Mouse (Mus musculus): ENCODE results near the gene Vgll1.

Gene Vgll1

GRCm38 (mm10) chrX:57087806-57088205 lies at the start of gene Vgll1:
Vgll1 (plus strand) TSS chrX:57088106.
- in situ Hi-C loops (cut with MboI; ENCODE audit: low sequenced_read_pairs): no loop called here

GRCm38 (mm10) chrX:57042774-57043173 lies 45.1 kb upstream of the Vgll1 start, which contains the start of gene Brs3:
Brs3 (plus strand) TSS chrX:57043074.
- in situ Hi-C loops (cut with MboI; ENCODE audit: low sequenced_read_pairs): no loop called here

GRCm38 (mm10) chrX:57043869-57044268 lies 44.0 kb upstream of the Vgll1 start:
- in situ Hi-C loops (cut with MboI; ENCODE audit: low sequenced_read_pairs): no loop called here

- in situ Hi-C loops (cut with MboI; ENCODE audit: low sequenced_read_pairs): no loop called here
Observed at GRCm38 (mm10) chrX:57052848-57053173, 35.1 kb upstream of the Vgll1 start.

- in situ Hi-C loops (cut with MboI; ENCODE audit: low sequenced_read_pairs): no loop called here
Observed at GRCm38 (mm10) chrX:57053174-57053992, 34.5 kb upstream of the Vgll1 start, which contains the start of gene Htatsf1. Htatsf1 (plus strand) TSS chrX:57053583.

- in situ Hi-C loops (cut with MboI; ENCODE audit: low sequenced_read_pairs): no loop called here
Observed at GRCm38 (mm10) chrX:57053993-57054385, 33.9 kb upstream of the Vgll1 start.

GRCm38 (mm10) chrX:57081496-57081895 lies 6.4 kb upstream of the Vgll1 start:
- in situ Hi-C loops (cut with MboI; ENCODE audit: low sequenced_read_pairs): no loop called here

- in situ Hi-C loops (cut with MboI; ENCODE audit: low sequenced_read_pairs): no loop called here
Observed at GRCm38 (mm10) chrX:57103415-57103814, 15.5 kb downstream of the Vgll1 start.

GRCm38 (mm10) chrX:57106956-57107355 lies 19.1 kb downstream of the Vgll1 start:
- in situ Hi-C loops (cut with MboI; ENCODE audit: low sequenced_read_pairs): no loop called here

- in situ Hi-C loops (cut with MboI; ENCODE audit: low sequenced_read_pairs): no loop called here
Observed at GRCm38 (mm10) chrX:57118143-57118542, 30.2 kb downstream of the Vgll1 start.

GRCm38 (mm10) chrX:57120768-57121167 lies 32.9 kb downstream of the Vgll1 start:
- in situ Hi-C loops (cut with MboI; ENCODE audit: low sequenced_read_pairs): no loop called here

GRCm38 (mm10) chrX:57130633-57131032 lies 42.7 kb downstream of the Vgll1 start:
- in situ Hi-C loops (cut with MboI; ENCODE audit: low sequenced_read_pairs): no loop called here

GRCm38 (mm10) chrX:57137627-57138026 lies 49.7 kb downstream of the Vgll1 start:
- in situ Hi-C loops (cut with MboI; ENCODE audit: low sequenced_read_pairs): no loop called here

- in situ Hi-C loops (cut with MboI; ENCODE audit: low sequenced_read_pairs): no loop called here
Observed at GRCm38 (mm10) chrX:57153520-57153919, 65.6 kb downstream of the Vgll1 start.
